Mouse (Mus musculus) kidney, postnatal 0 days (tissue): ENCODE results near the gene Acly. TPM values are rescaled to one million over a fixed set of nuclear protein-coding genes. Genes with fewer than 3 reads are reported as not detected.

Source experiments
- ATAC-seq: fragments of 200-750 bp; cut with Nextera tagmentation; replicated peaks from 2 replicates; pipeline ENCODE4 v1.8.0; 2017; ENCODE audit warnings: low read depth, moderate number of reproducible peaks, moderate TSS enrichment, moderate library complexity; ENCODE audit not compliant: low FRiP score
- DNase-seq: peaks from one replicate; pipeline ENCODE4 v3.0.0-alpha.2; 2016; ENCODE audit warnings: low spot score
- H3K27ac ChIP-seq: fragments of 300-500 bp; sonication (generic); 2 replicates; pipeline ENCODE4 v1.5.1; 2014; ENCODE audit warnings: mild to moderate bottlenecking
- H3K27me3 ChIP-seq: fragments of 300-500 bp; sonication (generic); 2 replicates; pipeline ENCODE4 v1.6.1; 2014; ENCODE audit warnings: low read length, mixed read lengths; ENCODE audit not compliant: insufficient read depth
- H3K36me3 ChIP-seq: fragments of 300-500 bp; sonication (generic); 2 replicates; pipeline ENCODE4 v1.6.1; 2014; ENCODE audit warnings: low read length, mixed read lengths; ENCODE audit not compliant: insufficient read depth
- H3K4me1 ChIP-seq: fragments of 300-500 bp; sonication (generic); replicated peaks from 2 replicates; pipeline ENCODE4 v1.6.1; 2014; ENCODE audit warnings: antibody characterized with exemption, low read length, mixed read lengths; ENCODE audit not compliant: insufficient read depth
- H3K4me2 ChIP-seq: fragments of 300-500 bp; sonication (generic); 2 replicates; pipeline ENCODE4 v1.6.1; 2014; ENCODE audit warnings: mild to moderate bottlenecking, low read length, moderate library complexity, mixed read lengths
- H3K4me3 ChIP-seq: fragments of 300-500 bp; sonication (generic); replicated peaks from 2 replicates; pipeline ENCODE4 v1.5.1; 2014; ENCODE audit warnings: low read depth, low read length
- H3K9ac ChIP-seq: fragments of 300-500 bp; sonication (generic); 2 replicates; pipeline ENCODE4 v1.6.1; 2014; ENCODE audit warnings: low read depth, low read length
- H3K9me3 ChIP-seq: fragments of 300-500 bp; sonication (generic); replicated peaks from 2 replicates; pipeline ENCODE4 v1.6.1; 2016; ENCODE audit warnings: low read length, inconsistent platforms, mixed read lengths
- CTCF ChIP-seq: IDR thresholded peaks from 2 replicates; pipeline ENCODE4 v1.5.1; 2016; ENCODE audit warnings: antibody characterized with exemption, low read depth, mild to moderate bottlenecking, moderate library complexity
- WGBS: fragments of 180-500 bp; shearing (Covaris S2); extraction: QIAGEN DNeasy Blood & Tissue Kit; methylation state at CpG from one replicate; pipeline ENCODE4 v1.1.7; 2014; 5-methylcytosine and 5-hydroxymethylcytosine counted together
- polyA plus RNA-seq: library from polyadenylated mRNA; unstranded; fragments of >200 nt; fragmentation: Nextera tagmentation; extraction: Ambion mirVana; gene quantifications from 2 replicates; pipeline ENCODE4 v1.2.1, GENCODE M21; 2015

Acly gene
- polyA plus RNA-seq, 1 experiment from 2014 or later: 86.4 TPM

DNA sequence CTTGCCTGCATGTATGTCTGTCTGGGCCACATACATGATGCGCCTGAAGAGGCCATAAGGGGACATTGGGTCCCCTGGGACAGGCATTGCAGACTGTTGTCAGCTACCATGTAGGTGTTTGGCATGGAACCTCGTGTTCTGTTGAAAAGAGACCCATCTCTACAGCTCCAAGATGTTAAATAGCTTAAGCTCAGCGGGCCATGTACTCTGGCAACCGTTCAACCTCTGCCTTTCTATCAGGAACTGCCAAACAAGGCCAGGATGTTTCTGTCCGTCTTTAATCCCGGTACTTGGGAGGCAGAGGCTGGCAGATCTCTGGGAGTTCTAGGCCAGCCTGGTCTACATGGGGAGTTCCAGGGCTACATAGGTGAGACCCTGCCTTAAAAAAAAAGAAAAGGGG lies 85.2 kb downstream of the Acly start:
- Histone ChIP-seq H3K27ac (no peak overlapping the region), H3K9ac (no peak overlapping the region), H3K27me3 (no peaks in the 10 kb centered on the region), H3K4me2 (no peak overlapping the region), H3K4me1 (peaks cover 16% of the 10 kb centered on the region), H3K9me3 (no peaks in the 10 kb centered on the region), H3K36me3 (no peaks in the 10 kb centered on the region), H3K4me3 (no peak overlapping the region)
- no peak for TF ChIP-seq CTCF
- ATAC-seq (no peak), DNase-seq (no peak)
- WGBS: 73% methylated on average over 6 of the region's 6 CpGs

DNA sequence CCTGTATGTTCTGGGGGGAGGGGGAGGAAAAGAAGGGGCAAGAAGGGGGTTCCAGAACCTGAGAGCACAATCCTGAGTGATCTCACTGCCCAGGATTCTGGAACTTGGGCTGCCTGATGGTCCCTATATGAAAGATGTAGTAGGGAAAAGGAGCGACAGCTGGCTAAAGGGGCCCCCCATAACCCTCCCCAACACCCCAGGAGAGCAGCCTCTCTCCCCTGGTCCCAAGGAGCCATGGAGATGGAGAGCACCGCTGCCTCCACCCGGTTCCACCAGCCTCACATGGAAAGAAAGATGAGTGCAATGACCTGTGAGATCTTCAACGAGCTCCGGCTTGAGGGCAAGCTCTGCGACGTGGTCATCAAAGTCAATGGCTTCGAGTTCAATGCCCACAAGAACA lies 86.0 kb downstream of the Acly start, which contains the start of the genes Nt5c3b and Klhl10:
Gene Nt5c3b, minus strand, starts transcription at position 12 of the 400 bp plus-strand sequence.
Gene Klhl10, plus strand, starts transcription at position 121 of the 400 bp plus-strand sequence.
- Histone ChIP-seq H3K4me3 (peak within 1 kb of the TSS; percentile 85), H3K4me1 (peaks cover 16% of the 10 kb centered on the region), H3K36me3 (peaks cover under 1% of the 10 kb centered on the region; the same call in 1 of the 2 replicates), H3K27ac (peak within 1 kb of the TSS; percentile 16; the same call in 1 of the 2 replicates), H3K9me3 (no peaks in the 10 kb centered on the region), H3K4me2 (peak within 1 kb of the TSS; percentile 96), H3K27me3 (no peaks in the 10 kb centered on the region), H3K9ac (peak within 1 kb of the TSS; percentile 91)
- 62% methylated on average over 8 of the region's 8 CpGs for WGBS
- ATAC-seq: no peak
- DNase-seq: no peak
- no peak for TF ChIP-seq CTCF

DNA sequence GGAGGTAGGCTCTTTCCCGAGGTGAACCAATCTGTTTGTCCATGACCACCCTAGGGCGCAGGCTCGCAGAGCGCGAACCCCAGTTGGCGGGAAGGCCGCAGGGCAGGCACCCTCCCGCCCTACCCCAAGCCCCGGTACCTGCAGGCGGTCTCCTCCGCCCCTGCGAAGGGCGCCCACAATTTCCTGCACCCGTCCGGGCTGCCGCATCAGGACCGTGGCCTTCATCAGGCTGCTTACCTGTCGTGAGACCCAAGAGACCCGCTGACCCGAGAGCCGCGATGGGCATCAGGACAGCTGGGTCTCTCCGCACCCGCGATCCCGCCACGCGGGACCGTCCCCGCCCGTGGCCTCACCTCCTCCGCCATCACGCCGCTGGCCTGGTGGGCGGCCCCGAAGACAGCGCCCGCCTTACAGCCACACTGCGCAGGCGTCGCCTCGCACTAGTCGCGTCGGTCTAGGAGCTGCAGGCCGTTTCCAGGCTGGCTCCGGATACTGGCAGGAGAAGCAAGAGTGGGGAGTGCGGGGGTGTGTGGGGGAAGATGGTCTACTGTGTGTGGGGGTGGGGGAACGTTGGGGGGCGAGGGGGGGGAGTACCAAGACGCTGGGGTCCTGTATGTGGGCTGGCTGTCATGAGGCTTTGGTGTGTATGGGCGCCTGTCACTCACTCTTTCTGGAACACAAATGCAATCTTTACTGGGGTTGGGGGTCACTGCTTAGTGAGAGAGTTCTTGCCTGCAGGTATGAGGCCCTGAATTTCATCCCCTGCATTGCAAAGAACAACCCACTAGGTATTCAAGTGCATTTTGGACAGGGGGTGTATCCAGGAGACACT lies 86.9 kb downstream of the Acly start:
- peak; percentile 90 for DNase-seq
- H3K4me3 ChIP-seq: peak overlapping the region; percentile 85
- H3K9me3 ChIP-seq: no peaks in the 10 kb centered on the region
- ATAC-seq: peak; percentile 91
- no peak for TF ChIP-seq CTCF
- peak overlapping the region; percentile 16; the same call in 1 of the 2 replicates for H3K27ac ChIP-seq
- no peaks in the 10 kb centered on the region for H3K27me3 ChIP-seq
- 1% methylated on average over 52 of the region's 52 CpGs for WGBS
- peaks cover 5% of the 10 kb centered on the region; the same call in 1 of the 2 replicates for H3K36me3 ChIP-seq
- H3K4me1 ChIP-seq: peaks cover 16% of the 10 kb centered on the region
- peak overlapping the region; percentile 96 for H3K4me2 ChIP-seq
- H3K9ac ChIP-seq: peak overlapping the region; percentile 91

DNA sequence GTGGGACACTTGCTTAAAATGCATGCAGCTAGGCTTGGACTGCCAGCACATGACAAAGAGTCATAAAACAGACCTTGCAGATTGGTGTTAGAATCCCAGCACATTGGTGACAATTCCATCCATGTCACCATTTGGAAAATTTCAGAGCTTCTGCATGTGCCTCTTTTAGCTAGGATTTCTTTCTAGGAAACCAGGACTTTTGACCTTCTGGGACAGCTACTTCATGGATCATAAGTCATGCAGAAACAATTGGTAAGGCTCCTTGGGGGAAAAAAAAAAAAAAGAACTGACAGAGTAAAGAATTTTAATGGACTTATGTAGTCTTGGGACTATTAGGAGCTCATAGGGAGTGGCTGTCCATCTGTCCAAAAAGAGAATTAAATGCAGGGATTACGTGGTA lies 89.9 kb downstream of the Acly start:
- DNase-seq (peak; percentile 38), ATAC-seq (no peak)
- WGBS: 48% methylated on average over 1 of the region's 1 CpGs
- no peak for TF ChIP-seq CTCF
- Histone ChIP-seq H3K4me1 (peaks cover 16% of the 10 kb centered on the region), H3K9ac (no peak overlapping the region), H3K27me3 (no peaks in the 10 kb centered on the region), H3K4me3 (no peak overlapping the region), H3K4me2 (no peak overlapping the region), H3K36me3 (peaks cover 6% of the 10 kb centered on the region; the same call in 1 of the 2 replicates), H3K27ac (no peak overlapping the region), H3K9me3 (no peaks in the 10 kb centered on the region)

DNA sequence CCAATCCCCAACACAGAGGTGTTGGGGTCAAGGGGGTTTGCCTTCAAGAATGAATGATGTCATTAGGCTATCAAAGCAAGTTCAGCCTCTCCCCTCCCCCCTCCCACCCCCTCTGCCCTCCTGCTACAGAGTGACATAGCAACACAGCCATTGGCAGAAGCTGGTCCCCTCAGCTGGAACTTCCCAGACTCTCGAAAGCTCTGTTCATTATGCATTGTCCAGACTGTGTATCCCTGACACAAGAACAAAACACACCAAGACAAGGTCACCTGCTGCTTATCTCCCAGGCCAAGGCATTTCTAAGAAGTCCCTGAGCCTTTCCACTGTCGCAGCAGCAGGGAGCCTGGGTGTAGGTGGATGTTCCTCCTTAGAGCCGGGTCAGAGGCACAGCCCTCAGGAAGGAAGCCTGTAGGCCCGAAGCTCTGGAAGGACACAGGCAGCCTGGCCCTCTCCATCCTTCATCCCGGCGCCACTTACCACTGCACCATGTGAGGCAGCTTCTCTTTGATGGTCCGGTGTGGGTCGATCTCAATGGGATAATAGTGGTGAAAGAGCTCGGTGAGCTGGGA lies 92.0 kb downstream of the Acly start:
- peaks cover 16% of the 10 kb centered on the region for H3K4me1 ChIP-seq
- H3K9me3 ChIP-seq: no peaks in the 10 kb centered on the region
- H3K27me3 ChIP-seq: no peaks in the 10 kb centered on the region
- no peak overlapping the region for H3K9ac ChIP-seq
- H3K4me2 ChIP-seq: no peak overlapping the region
- H3K27ac ChIP-seq: no peak overlapping the region
- DNase-seq (no peak), ATAC-seq (no peak)
- H3K36me3 ChIP-seq: peaks cover 10% of the 10 kb centered on the region; the same call in 1 of the 2 replicates
- no peak overlapping the region for H3K4me3 ChIP-seq
- 71% methylated on average over 9 of the region's 9 CpGs for WGBS
- TF ChIP-seq CTCF: no peak

DNA sequence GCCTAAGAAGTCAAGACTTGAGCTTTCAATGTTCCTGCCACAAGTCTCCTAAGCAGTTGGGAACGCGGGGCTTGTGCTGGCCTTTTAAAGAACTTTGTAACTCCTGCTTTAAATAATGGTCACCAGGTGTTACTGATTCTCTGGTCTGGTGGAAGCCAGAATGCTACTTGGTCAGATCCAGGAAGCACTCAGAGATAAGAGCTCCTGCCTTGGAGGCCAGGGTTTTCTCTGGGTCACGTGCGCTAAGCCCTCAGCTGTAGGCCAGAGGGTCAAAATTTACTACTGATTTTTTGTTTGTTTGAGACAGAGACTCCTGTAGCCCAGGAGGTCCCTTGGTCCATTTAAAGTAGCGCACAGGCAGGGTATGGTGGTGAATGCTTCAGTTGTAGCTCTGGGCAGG lies 95.8 kb downstream of the Acly start:
- Histone ChIP-seq H3K9ac (no peak overlapping the region), H3K27me3 (no peaks in the 10 kb centered on the region), H3K27ac (no peak overlapping the region), H3K4me2 (no peak overlapping the region), H3K4me1 (no peaks in the 10 kb centered on the region), H3K36me3 (peaks cover 21% of the 10 kb centered on the region; the same call in 1 of the 2 replicates), H3K9me3 (no peaks in the 10 kb centered on the region), H3K4me3 (no peak overlapping the region)
- DNase-seq: no peak
- WGBS: 91% methylated on average over 5 of the region's 5 CpGs
- no peak for TF ChIP-seq CTCF
- ATAC-seq: no peak
